Mouse (Mus musculus) liver, adult 2 months (tissue): Measurements from ENCODE around the gene Tpra1.

Experiments
- CTCF ChIP-seq: fragments of 200-500 bp; IDR thresholded peaks from 2 replicates; pipeline ENCODE4 v1.5.1; 2011; ENCODE audit warnings: low read depth, low read length, control low read depth
- POLR2A ChIP-seq: fragments of 200-500 bp; IDR thresholded peaks from 2 replicates; pipeline ENCODE4 v1.6.1; 2011; ENCODE audit warnings: low read length, control low read depth; ENCODE audit not compliant: insufficient read depth; ENCODE audit errors: extremely low read depth

- TF ChIP-seq CTCF (peak; percentile 98), POLR2A (no peak)
Observed at GRCm38 (mm10) chr6:88927595-88927994, 25.5 kb downstream of the Tpra1 start.
